Mouse (Mus musculus) G1E (cell line): Measurements from ENCODE around the gene Irs3.

Source experiments
- CTCF ChIP-seq: IDR thresholded peaks from 2 replicates; pipeline ENCODE4 v1.5.1; 2012; ENCODE audit warnings: low read depth, low read length, inconsistent platforms, mixed read lengths
- GATA1 ChIP-seq: IDR thresholded peaks from 2 replicates; pipeline ENCODE4 v1.6.1; 2012; ENCODE audit warnings: borderline replicate concordance, low read length, inconsistent platforms, mixed read lengths
- GATA2 ChIP-seq: IDR thresholded peaks from 2 replicates; pipeline ENCODE4 v1.6.1; 2012; ENCODE audit warnings: low read depth, low read length, inconsistent platforms, borderline replicate concordance
- POLR2AphosphoS5 ChIP-seq: IDR thresholded peaks from 2 replicates; pipeline ENCODE4 v1.6.1; 2012; ENCODE audit warnings: low read depth, low read length, inconsistent platforms; ENCODE audit not compliant: insufficient replicate concordance
- TAL1 ChIP-seq: conservative IDR thresholded peaks from 2 replicates; pipeline ENCODE4 v1.6.1; 2012; ENCODE audit warnings: low read depth, low read length, inconsistent platforms, mixed read lengths

DNA sequence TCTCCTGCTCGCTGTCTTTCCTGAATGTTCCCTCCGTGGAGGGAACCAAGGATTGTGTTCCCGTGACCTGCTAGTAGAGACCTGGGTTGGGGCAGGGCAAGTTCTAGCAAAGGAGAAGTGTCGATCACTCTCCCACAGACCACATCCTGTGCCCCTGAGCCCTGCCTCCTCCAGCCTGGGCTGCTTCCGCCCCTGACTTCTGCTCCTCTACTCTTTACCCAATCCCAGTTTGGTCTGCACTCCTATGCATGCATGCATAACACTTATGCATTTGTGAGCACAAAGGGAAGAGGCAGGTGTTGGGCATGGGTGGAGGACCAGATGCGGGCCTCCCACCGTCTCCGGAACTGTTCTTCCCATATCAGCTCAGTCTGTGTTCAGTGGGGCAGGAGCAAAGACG is 14.3 kb downstream of the Irs3 start:
- TF ChIP-seq CTCF = no peak
- no peak for TF ChIP-seq TAL1
- no peak for TF ChIP-seq GATA2
- TF ChIP-seq GATA1 = no peak
- no peak for TF ChIP-seq POLR2AphosphoS5
